Mouse (Mus musculus) ovary, postnatal 36 days (tissue): ENCODE data around the gene Ldlr.

Experiments used
- DNase-seq: peaks from one replicate; pipeline ENCODE4 v3.0.0; 2022; ENCODE audit warnings: low spot score, mixed read lengths

The Ldlr gene

DNA sequence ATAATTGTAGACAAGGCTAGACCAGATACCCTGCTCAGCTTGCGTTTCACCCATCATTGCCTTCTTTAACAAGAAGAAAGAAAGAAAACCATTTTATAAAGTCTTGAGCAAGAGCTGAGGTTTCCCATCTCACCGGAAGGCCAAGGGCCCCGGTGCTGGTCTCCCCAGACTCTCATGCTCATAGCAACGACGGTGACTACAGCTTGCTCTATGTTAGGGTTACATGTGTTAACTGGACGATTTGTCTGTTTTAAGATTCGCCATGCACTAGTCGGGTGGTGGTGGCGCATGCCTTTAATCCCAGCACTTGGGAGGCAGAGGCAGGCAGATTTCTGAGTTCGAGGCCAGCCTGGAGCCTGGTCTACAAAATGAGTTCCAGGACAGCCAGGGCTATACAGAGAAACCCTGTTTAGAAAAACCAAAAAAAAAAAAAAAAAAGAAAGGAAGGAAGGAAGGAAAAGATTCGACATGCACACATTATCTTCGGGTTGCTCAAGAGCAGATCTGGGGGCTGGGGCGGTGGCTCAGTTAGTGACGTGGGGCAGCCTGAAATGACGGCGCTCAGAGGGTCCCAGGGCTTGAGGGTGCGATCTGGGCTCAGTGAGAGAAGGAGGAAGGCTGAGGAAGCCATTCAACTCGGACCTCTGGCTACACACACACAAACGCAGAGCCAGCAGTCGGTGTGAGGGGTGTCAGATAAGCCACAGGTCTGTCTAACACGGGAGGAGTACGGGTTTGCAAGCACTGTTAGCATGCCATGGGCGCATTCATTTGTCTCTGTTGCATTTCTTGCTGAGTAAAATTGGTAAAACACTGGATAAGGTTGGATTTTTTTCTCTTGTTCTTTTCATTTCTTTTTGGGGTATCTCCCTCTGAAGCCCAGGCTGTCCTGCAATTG lies 2.2 kb downstream of the Ldlr start:
- no peak for DNase-seq

DNA sequence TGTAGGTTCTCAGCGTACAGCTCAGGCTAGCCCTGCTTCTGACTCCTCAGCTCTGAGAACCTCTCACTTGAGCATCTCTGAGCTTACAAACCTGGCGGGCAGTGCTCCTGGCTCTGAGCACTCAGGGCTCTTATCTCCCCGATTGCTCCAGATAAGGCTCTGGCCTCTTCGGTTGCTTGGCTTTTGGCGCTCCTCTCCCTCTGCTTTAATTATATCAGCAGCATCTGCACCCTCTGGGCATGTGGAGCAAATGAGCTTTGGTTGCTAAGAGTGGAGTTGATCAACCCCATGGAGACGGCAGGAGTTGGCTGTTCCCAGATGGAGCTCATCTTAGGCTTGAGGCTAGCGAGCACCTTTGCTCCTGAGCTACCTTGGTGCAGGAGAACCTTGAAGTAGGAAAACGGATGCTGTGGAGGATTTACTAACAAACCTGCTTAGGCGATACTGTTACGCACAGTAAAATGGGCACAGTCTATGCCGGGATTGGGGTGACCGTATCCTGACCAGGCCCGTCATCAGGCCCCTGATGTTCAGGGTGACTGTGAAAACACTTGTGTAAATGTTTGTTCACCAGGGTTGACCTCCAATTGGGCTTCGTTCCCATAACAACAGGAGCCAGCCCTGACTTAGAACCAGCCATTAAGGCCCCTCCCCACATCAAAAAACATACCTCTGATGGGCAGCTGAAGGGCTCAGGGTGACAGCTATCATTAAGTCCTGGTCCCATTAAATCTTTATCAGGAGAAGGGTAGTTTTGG lies 3.1 kb downstream of the Ldlr start:
- DNase-seq = no peak

DNA sequence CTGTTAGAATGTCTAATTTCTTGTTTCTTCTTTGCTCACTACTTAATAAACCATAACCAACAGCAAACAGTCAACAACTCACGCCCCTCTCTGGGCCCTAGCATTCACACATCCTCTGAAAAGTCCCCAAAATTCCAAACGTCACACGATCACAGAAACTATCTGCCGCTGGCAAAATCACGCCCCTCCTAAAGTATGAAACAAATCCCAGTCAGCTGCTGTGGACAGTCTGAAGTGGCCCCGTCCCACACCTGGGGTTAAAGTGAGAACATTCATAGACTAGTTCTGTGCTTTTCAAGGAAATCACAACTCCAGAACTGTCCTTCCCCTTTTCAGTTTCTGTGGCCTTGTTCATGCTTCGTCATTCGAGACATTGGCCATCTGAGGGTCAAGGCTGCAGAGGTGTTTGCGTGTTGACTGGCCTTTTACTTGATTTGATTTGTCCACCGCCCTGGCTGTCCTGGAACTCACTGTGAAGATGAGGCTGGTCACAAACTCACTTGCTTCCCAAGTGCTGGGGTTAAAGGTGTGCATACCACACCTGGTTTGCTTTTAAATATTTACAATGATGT lies 5.1 kb downstream of the Ldlr start:
- DNase-seq = no peak

DNA sequence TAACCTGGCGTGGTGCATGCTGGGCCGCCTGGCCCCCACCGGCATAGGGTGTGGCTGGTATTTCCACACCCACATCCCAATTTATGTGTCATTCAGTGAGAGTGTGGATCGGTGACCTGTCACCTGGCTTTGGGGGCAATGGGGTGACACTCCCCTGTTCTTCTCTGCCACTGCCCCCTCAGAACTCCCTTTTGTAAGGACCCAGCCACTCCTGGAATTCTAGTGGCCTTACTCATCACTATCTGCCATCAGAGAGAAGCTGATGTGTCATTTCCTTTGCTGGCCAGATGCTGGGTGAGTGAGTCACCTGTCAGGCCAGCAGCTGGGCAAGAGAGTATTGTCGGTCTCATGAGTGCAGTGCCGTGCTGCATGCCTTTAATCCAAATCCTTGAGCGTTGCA lies 6.0 kb downstream of the Ldlr start:
- no peak for DNase-seq

DNA sequence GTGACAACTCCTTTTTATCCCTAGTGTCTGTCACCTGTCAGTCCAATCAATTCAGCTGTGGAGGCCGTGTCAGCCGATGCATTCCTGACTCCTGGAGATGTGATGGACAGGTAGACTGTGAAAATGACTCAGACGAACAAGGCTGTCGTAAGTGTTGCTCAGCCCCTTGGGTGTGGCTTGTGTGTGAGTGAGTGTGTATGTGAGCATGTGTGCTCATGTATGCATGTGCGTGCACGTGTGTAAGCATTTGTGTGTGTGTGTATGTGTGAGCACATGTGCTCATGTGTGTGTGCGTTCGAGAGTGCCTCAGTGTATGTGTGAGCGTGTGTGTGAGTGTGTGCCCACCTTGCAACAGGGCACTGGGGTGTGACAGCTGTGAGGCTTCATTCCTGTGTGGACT lies 9.0 kb downstream of the Ldlr start:
- no peak for DNase-seq

DNA sequence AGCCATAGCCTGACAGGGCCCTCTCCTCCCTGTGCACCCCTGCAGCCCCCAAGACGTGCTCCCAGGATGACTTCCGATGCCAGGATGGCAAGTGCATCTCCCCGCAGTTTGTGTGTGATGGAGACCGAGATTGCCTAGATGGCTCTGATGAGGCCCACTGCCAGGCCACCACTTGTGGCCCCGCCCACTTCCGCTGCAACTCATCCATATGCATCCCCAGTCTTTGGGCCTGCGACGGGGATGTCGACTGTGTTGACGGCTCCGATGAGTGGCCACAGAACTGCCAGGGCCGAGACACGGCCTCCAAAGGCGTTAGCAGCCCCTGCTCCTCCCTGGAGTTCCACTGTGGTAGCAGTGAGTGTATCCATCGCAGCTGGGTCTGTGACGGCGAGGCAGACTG lies 10.2 kb downstream of the Ldlr start:
- DNase-seq = no peak

DNA sequence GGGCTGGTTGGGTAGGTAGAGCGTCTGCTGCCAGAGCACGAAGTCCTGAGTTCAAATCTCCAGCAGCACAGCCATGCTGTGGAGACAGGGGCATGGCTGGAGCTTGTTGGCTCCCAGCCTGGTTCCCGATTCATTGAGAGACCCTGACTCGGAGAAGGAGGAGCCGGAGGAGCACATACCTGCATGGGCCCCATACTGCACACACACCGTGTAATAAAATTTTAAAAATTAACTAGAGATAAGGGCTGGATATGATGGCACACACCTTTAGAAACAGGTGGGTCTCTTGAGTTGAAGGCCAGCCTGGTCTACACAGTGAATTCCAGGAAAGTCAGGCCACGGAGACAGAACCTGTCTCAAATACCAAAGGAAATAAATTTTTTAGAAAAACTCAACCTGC lies 10.7 kb downstream of the Ldlr start:
- no peak for DNase-seq

DNA sequence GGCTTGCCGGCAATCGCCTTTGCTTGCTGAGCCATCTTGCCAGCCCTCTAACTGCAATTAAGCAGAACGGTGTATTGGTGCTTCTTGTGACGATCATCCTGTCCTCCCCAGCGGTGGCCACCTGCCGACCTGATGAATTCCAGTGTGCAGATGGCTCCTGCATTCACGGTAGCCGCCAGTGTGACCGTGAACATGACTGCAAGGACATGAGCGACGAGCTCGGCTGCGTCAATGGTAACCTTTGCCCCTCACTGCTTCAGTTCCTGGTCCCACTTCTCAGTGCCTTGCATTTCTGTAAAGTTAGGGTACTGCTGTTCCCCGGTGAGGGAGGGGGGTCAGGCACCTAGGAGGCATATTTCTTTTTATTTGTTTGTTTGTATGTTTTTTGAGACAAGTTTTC lies 11.8 kb downstream of the Ldlr start:
- no peak for DNase-seq

DNA sequence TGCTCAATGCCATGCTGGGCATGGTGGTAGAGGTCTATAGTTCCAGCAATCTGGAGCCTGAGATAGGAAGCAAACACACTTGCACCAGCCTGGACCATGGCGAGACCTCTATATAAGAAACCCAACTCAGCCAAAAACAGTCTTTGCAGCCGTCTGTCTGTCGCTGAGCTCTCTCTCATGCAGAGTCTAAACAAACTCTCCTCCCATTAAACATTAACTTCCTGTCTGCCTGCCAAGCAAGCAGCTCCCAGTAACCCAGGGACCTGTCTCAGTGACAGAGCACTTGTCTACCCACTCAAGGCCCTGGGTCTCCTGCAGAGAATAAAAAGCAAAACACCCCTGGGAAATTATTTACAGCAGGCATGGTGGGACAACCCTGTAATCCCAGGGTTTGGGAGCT lies 13.3 kb downstream of the Ldlr start:
- no peak for DNase-seq

DNA sequence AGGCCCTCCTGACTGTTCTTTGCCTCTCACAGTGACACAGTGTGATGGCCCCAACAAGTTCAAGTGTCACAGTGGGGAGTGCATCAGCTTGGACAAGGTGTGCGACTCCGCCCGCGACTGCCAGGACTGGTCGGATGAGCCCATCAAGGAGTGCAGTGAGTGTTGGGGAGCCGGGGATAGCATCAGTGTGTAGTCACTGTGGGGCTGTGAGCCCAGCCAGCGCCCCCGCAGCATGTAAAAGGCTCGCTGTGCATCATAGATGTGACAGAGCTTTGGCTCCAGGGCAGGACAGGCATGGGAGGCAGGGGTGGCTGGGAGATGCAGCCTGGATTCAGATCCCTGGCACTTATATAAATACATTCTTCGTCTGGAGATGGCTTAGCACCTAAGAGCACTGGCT lies 13.9 kb downstream of the Ldlr start:
- no peak for DNase-seq

DNA sequence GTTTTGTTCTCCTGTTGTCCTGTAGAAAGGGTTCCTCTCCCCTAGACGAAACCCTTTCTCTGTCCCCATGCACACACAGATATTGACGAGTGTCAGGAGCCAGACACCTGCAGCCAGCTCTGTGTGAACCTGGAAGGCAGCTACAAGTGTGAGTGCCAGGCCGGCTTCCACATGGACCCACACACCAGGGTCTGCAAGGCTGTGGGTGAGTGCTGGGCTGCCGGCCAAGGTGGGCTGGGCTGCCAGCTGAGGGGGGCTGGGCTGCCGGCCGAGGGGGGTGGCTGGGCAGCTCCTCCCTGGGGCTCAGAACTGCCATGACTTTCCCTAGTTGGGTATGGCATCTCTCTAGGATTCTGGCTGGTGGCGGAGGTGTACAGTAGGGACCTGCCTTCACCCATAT lies 15.5 kb downstream of the Ldlr start:
- DNase-seq = no peak

DNA sequence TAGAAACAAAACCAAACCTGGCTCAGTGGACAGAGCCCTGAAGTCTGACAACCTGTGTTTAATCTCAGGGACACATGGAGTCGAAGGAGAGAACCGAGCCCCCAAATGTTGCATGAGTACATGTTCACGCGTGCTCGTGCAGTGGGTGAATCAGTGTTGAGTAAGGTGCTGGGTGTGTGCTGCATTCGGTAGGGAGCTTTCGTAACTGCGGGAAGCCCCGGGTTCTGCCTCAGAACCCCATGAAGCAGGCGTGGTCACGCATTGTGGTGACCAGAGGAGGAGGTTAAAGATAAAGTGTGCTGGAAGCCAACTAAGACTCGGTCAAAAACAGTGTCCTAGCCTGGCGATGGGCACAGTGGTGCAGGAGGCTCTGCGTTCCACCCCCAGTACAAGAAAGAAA lies 17.1 kb downstream of the Ldlr start:
- DNase-seq = no peak

DNA sequence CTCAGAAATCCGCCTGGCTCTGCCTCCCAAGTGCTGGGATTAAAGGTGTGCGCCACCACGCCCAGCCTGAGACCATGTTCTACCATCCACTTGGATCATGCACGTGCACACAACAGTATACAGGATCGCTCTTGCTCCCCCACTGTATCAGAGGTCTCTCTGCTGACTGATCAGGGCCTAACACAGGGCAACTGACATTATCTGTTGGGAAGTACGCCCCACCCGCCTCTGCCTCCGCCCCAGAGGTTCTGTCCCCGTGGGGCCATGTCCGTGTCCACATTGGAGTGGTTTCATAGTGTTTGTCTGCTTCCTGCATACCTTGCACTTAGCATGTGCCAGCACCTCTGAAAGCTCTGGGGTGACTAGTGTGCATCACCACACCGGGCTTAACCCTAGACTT lies 18.2 kb downstream of the Ldlr start:
- no peak for DNase-seq

DNA sequence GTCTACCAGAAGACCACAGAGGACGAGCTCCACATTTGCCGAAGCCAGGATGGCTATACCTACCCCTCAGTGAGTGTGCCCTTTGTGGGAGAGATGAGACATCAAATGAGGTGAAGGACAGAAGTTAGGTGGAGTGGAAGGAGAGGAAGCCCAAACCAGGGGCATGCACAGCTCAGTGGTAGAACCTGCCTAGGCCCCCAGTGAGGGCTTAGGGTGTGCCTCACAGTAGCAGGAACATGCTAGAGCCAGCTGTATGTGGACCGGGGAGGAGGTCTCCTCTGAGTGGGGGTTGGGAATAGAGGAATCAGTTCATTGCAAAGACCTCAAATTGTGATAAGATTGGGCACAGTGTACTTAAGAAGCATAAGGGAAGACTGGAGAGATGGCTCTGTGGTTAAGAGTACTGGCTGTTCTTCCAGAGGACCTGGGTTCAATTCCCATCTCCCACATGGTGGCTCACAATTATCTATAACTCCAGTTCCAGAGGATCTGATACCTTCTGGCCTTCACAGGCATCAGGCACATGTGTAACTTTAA lies 24.0 kb downstream of the Ldlr start:
- no peak for DNase-seq

DNA sequence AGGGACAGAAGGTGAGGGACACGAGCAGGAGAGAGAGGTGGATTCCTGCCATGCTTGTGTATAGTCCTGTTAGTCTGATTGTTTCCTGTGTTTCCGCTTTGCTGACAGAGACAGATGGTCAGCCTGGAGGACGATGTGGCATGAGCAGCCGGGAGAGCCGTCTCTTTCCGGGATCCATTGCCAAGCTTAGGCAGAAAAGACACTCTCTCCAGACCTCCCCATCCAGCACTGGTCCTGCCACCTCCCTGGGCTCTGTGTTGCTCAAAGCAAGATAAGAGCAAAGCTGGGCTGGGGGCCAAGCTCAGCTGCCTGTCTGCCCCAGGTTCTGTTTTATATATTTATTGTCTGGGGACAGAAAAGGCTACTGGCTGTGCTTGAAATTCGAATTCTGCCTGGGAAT lies 24.8 kb downstream of the Ldlr start:
- DNase-seq = peak; percentile 67

DNA sequence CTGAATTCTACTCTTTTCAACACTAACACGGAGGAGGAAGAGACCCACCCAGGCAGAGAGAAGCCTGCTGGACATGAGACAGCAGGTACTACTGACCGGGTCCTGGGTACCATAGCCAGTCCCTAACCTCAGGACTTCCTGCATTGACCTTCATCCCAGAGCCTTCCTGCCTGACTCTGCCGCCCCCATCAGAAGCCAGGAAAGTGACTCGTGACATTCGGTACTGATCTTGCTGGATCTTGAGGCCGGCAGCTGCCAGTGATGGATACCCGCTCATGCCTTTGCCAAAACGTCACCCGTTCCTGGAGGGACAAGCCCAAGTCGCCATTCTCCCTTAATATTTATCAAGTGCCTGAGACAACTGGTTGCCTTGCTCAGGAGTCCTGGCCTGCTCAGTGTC lies 25.2 kb downstream of the Ldlr start:
- DNase-seq = no peak

DNA sequence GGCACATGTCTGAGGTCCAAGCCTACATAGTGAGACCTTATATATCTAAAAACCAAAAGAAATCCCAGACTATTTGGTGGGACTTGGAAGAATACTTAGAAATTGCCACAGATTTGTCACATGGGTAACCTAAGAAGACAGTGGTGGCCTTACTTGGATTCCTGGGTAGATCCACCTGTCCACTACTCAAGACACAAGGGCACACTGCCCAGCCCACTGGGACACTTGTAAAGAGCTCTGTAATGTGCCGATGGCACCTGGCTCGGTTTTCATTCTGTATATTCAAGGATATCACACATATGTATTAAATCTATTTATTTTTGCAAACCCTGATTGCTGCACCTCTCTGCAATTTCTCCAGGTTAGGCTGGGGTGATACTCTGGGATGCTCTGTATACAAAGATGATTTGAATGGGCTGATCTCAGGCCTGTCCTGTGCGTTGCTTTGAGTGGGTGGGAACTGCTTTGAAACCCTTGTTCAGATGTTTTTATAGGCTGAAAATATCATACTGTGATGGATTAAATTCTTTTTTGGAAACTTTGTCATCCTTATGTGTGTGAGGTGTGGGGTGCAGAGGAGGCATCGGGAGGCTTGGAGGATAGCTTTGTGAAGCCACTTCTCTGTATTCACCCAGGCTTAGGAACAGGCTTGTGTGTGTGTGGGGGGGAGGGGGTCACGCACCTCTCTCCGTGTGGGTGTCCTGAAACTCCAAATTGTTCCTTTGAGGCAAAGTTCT lies 26.3 kb downstream of the Ldlr start:
- no peak for DNase-seq

DNA sequence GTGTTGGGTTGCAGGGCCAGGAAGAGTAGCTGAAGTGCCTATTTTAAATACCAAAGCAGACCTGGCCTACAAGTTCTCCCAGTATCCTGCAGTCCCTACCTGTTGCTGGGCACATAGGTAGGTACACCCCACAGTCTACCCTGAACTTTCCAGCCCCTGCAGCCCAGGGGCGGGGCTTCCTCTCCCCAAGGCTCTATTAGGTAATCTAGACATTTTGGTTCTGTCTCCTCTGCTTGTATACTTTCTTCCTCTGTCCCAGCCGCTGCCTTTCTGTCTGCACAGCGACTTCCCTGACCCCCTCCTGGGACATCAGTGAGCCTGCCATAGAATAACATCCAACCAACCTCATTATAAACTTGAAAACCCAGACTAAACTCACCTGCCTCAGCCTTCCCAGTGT lies 27.1 kb downstream of the Ldlr start:
- DNase-seq = no peak

DNA sequence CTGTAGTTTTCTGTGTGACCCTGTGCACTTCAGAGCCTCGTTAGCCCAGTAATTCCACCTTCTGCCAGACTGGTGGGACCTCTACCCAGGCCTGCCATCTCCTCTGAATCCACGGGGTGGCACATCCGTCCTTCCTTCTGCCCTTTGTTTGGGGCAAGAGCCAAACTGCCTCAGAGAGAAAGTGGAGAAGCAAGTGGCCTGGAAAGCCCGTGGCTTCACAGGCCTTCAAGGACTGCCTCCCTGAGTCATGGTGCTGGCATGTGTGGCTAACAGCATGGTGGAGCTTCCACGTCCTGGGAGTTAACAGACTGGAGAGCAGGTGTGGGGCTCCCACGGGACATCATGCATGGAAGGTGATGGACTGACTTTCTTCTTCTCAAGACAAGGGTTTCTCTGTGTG lies 28.1 kb downstream of the Ldlr start:
- DNase-seq = peak; percentile 55

DNA sequence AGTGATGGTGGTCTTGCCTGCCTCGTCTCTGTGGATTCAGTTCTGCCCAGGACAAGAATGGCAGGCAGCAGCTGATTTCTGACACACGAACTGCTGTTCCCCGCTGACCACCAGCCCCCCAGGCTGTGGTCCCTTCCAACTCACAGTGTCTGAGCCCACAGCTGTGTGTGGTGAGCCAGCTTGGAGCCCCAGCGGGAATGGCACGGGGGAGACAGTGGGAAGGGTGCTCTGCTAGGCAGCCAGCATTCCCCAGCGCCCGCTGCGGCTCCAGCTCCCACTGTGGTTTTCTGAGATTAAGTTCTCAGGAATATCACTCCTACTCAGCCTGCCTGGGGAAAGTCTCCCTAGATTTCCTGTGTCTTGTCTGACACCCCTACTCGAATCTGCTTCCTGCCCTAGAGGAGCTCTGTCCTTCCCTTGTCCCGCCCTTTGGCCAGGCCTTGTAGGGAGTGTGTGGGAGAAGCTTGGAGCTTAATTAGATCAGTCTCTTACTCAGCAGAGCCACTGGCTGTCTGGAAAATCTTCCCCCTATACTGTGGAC lies 29.0 kb downstream of the Ldlr start:
- peak; percentile 48 for DNase-seq

DNA sequence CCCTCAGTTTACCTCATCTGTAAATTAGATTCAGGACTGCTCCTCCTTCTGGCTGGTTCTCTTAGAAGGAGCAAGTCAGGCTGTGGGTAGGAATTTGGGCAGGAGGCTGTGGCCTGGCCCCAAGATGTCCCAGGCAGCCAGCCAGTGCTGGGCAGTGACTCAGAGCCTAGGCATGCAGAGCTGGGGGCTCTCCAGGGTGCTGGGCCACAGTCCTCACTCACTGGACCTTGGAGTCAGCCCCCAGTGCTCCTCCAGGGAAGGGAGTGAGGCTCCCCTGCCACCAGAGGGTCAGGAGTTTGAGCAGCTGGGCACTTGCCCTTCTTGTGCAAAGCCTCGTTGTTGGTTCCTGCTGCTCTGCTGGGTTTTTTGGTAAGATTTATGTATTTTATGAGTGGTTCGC lies 30.7 kb downstream of the Ldlr start:
- peak; percentile 80 for DNase-seq
